Mouse (Mus musculus): ENCODE measurements around the gene E130114P18Rik.

The E130114P18Rik gene

GRCm38 (mm10) chr4:97785547-97786271, 7.8 kb upstream of the E130114P18Rik start:
- no peak for TF ChIP-seq GATA4 (IDR thresholded peaks at IDR 0.05; ENCODE audit: insufficient replicate concordance, low read length)

DNA sequence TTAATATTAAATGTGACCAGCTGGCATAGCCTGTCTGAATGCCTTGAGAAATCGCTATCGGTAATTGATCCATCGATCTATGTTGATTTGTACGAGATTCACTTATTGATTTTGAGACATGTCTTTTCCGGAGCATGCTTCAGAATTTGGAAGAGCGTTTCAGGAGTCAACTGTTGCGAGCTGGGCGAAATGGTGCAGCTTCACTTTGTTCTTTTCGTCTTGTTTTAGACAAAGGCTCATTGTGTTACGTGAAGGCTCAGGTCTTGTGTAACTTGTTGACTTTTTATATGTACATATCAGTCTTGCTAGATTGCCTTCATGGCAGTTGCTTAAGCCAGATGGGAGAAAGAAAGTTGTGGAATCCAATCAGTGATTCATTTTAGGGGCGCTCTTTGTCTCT, 6.4 kb upstream of the E130114P18Rik start:
- no peak for TF ChIP-seq GATA4 (IDR thresholded peaks at IDR 0.05; ENCODE audit: insufficient replicate concordance, low read length)

DNA sequence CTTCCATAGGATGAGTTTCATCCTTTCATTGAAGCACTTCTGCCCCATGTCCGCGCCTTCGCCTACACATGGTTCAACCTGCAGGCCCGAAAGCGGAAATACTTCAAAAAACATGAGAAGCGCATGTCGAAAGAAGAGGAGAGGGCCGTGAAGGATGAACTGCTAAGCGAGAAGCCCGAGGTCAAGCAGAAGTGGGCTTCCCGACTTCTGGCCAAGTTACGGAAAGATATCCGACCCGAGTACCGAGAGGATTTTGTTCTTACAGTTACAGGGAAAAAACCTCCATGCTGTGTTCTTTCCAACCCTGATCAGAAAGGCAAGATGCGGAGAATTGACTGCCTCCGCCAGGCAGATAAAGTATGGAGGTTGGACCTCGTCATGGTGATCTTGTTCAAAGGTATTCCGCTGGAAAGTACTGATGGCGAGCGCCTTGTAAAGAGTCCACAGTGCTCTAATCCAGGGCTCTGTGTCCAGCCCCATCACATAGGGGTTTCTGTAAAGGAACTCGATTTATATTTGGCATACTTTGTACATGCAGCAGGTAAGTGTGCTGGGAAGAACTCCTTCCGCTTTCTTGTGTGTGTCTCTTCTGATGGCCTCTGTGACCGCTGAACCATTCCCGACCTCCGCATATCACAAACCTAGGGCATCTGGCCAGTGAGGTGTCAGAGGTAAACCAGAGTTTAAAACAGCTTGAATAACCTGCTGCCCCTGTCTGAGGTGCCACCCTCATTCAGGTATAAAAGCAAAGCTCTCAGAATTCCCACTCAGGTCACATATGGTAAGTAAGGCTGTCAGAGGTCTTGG, 5.4 kb upstream of the E130114P18Rik start:
- no peak for TF ChIP-seq GATA4 (IDR thresholded peaks at IDR 0.05; ENCODE audit: insufficient replicate concordance, low read length)

GRCm38 (mm10) chr4:97782497-97782896, 4.6 kb upstream of the E130114P18Rik start:
- no peak for TF ChIP-seq GATA4 (IDR thresholded peaks at IDR 0.05; ENCODE audit: insufficient replicate concordance, low read length)

DNA sequence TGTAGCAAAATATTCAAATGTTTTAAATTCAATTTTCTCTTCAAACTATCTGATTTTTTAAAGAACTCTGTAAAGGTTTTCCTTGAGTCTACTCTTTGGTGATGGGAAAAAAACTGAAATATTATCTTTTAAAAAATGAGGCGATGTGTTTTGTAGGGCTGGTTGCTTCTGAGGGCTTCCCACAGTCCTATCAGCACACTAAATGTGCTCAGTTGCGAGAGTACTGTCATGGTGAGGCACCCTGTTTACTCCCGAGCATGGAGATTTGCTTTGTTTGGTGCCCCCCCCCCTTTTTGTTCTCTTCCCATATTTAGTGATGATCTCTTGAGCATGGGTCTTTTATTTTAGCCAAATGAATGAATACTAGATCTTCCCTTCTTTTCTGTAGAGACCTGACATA, 4.2 kb upstream of the E130114P18Rik start:
- TF ChIP-seq GATA4 (IDR thresholded peaks at IDR 0.05; ENCODE audit: insufficient replicate concordance, low read length): no peak

DNA sequence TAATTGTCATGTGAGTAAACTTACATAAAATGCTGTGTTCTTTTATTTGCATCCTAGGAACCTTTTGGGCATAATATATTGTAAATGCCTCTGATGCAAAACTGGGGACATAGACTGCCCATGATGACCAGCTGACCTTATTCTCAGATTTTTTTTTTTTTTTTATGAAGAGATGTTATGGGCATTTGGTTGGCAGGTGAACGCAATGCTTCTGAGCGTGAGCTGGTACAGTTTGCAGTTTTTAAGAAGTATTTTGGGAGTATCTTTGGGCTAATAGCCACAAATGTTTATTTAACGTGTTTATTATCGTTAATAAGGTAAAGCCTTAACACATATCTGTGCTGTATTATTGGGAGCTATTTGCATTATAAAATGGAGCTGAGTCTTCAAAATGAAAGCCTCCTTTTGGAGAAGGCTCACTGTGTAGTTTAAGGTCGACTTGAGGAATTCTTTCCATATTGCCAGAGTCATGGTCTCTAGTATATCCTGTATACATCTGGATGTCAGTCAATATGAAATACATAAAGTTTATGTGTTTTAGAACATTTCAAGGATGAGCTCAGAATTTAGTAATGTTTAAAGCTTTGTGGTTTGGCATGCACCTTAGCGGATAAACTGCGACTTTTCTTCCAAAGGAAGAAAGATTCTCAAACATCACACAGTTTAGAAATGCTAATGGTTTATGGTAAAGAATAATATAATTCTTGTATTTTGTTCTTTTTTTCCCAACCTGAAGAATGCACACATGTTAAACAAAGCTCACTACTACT, 3.0 kb upstream of the E130114P18Rik start:
- TF ChIP-seq GATA4 (IDR thresholded peaks at IDR 0.05; ENCODE audit: insufficient replicate concordance, low read length): no peak

DNA sequence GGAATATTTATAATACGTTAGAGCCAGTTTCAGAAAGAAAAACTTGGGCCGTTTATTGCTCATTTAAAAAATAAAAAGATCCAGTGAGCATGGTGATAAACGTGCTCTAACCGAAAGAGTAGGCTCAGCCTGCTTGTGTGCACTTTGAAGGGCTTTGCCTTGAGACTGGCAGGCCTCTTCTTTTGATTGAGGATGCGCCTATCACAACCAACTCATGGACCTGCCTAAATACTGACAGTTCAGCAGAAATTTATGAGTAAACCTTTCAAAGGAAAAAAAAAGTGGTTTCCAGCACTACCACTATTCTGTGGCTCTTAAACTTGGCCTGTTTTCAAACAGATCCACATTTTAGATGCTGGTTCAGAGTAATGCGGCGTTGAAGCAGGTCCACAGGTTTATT, 2.1 kb upstream of the E130114P18Rik start:
- TF ChIP-seq GATA4 (IDR thresholded peaks at IDR 0.05; ENCODE audit: insufficient replicate concordance, low read length): no peak

GRCm38 (mm10) chr4:97779003-97779930, 1.4 kb upstream of the E130114P18Rik start:
- no peak for TF ChIP-seq GATA4 (IDR thresholded peaks at IDR 0.05; ENCODE audit: insufficient replicate concordance, low read length)

DNA sequence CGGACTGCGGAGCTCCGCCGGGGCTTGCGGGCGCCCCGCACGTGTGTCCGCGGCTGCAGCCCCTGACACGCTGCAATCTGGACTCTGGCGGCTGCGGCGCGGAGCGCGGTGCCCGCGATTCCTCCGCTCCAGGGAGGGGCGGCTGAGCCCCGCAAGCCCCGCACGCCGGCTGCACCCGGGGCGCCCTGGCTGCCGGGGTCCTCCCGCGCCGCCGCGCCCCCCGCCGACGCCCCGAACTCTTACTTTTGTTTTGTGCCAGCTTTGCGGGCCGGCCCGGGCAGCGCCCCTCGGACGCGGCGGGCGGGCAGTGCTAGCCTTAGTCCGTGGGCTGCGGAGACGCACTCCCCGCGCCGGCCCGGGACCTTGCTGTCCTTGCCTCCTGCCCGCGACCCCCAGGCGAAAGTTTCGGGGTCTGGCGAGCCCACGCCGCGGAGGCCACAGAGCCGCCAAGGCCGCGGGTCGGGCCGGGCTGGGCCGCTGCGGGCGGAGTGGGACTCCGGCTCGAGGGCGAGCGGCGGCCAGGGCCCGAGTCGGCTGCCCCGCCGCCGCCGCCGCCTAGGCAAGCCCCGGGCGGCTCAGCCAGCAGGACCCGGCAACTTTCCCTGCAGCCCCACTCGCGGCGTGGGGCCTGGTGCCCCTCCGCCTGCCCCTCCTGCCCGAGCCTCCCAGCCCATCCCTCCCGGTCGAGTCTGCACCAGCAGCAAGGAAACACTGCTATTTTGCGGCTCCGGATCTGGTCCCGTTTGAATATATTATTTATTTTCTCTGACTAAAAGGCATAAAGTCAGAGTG, 529 bp upstream of the E130114P18Rik start:
- no peak for TF ChIP-seq GATA4 (IDR thresholded peaks at IDR 0.05; ENCODE audit: insufficient replicate concordance, low read length)

- TF ChIP-seq GATA4 (IDR thresholded peaks at IDR 0.05; ENCODE audit: insufficient replicate concordance, low read length): no peak
Measured at GRCm38 (mm10) chr4:97777081-97777705, 685 bp downstream of the E130114P18Rik start.

- no peak for TF ChIP-seq GATA4 (IDR thresholded peaks at IDR 0.05; ENCODE audit: insufficient replicate concordance, low read length)
Measured at GRCm38 (mm10) chr4:97776388-97777080, 1.3 kb downstream of the E130114P18Rik start.

DNA sequence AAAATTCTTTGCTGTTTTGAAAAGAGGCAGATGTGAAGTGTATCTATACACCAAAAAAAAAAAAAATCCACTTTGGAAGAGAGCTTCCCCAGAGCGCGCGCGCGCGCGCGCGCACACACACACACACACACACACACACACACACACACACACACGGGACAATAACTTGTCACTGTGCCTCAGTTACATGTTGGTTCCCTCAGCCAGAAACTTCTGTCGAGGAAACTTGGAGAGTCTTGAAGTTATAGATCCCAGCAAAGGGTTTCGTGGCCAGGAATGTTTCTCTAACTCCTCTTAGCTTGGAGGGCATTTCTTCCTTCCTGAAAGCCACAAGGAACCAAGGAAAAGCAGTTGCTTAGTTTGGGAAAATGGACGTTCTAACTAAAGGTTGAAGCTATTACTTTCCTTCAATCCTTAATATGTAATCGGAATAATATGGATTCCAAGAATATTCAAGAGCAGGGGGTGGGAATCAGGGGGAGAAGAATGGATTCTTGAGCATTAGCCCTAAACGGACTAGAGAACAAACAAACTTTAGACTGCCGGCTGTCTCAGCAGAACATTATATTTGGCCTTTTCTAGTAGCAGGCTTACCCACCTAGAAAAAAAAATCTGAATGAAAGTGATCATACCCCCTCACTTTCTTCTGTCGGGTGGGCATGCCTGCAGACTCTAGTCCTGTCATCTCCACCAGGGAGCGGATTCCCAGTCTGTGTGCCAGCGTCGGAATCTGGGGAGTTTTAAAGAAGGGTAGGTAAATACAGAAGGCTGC, 2.2 kb downstream of the E130114P18Rik start:
- TF ChIP-seq GATA4 (IDR thresholded peaks at IDR 0.05; ENCODE audit: insufficient replicate concordance, low read length): no peak

All from liver, adult (tissue).